Mouse (Mus musculus) testis, adult 2 months (tissue): ENCODE results near the gene Tmem170. TPM values are rescaled to one million over a fixed set of nuclear protein-coding genes. Genes with fewer than 3 reads are reported as not detected.

Experiments used
- H3K27ac ChIP-seq: fragments of 200-500 bp; 2 replicates; pipeline ENCODE4 v1.5.1; 2012; ENCODE audit warnings: low read depth, low read length; ENCODE audit not compliant: control insufficient read depth, insufficient read depth
- H3K27me3 ChIP-seq: fragments of 200-500 bp; 2 replicates; pipeline ENCODE4 v1.6.1; 2012; ENCODE audit warnings: mild to moderate bottlenecking, low read length, moderate library complexity; ENCODE audit not compliant: control insufficient read depth, insufficient read depth
- H3K36me3 ChIP-seq: fragments of 200-500 bp; 2 replicates; pipeline ENCODE4 v1.6.1; 2012; ENCODE audit warnings: mild to moderate bottlenecking, low read length; ENCODE audit not compliant: control insufficient read depth, insufficient read depth
- H3K4me1 ChIP-seq: fragments of 200-500 bp; 2 replicates; pipeline ENCODE4 v1.6.1; 2012; ENCODE audit warnings: low read length; ENCODE audit not compliant: control insufficient read depth, insufficient read depth
- H3K4me3 ChIP-seq: fragments of 200-500 bp; 2 replicates; pipeline ENCODE4 v1.5.1; 2012; ENCODE audit warnings: low read depth, mild to moderate bottlenecking, low read length, moderate library complexity, mixed read lengths; ENCODE audit not compliant: control insufficient read depth
- CTCF ChIP-seq: fragments of 200-500 bp; IDR thresholded peaks from 2 replicates; pipeline ENCODE4 v1.5.1; 2012; ENCODE audit warnings: low read depth, mild to moderate bottlenecking, inconsistent platforms, low read length, moderate library complexity; ENCODE audit not compliant: control insufficient read depth, insufficient read depth, insufficient replicate concordance
- POLR2A ChIP-seq: fragments of 200-500 bp; IDR thresholded peaks from 2 replicates; pipeline ENCODE4 v1.6.1; 2012; ENCODE audit warnings: low read depth, mild to moderate bottlenecking, inconsistent platforms, low read length, moderate library complexity; ENCODE audit not compliant: control insufficient read depth
- polyA plus RNA-seq: library from polyadenylated mRNA; depleted of rRNA; stranded (reverse); fragments of >200 nt; gene quantifications from 2 replicates; pipeline ENCODE4 v1.2.3, GENCODE M21; 2012

Tmem170 gene
- polyA plus RNA-seq, 1 experiment: 9.1 TPM

DNA sequence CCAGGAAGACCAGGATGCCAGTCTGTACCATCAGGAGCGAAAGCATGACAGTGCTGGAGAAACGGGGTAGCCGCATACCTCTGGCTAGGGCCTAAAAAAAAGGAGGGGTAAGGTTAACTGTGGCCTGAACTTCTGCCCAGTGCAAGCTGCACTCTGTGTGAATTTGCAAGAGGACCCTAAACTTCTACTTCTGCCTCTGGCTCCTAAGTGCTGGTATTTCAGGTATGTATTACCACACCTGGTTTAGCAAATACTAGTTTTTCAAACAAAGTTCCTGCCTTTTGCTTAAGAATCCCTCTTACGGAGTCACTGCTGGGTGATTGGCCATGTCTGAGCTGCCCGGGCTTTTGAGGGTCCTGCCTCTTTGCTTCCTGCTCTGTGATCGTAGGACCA is 14.4 kb upstream of the Tmem170 start:
- Histone ChIP-seq H3K4me1 (peaks cover 5% of the 10 kb centered on the region), H3K27me3 (no peaks in the 10 kb centered on the region), H3K36me3 (no peaks in the 10 kb centered on the region), H3K4me3 (peak overlapping the region; percentile 53), H3K27ac (no peak overlapping the region)
- no peak for TF ChIP-seq CTCF
- no peak for TF ChIP-seq POLR2A

DNA sequence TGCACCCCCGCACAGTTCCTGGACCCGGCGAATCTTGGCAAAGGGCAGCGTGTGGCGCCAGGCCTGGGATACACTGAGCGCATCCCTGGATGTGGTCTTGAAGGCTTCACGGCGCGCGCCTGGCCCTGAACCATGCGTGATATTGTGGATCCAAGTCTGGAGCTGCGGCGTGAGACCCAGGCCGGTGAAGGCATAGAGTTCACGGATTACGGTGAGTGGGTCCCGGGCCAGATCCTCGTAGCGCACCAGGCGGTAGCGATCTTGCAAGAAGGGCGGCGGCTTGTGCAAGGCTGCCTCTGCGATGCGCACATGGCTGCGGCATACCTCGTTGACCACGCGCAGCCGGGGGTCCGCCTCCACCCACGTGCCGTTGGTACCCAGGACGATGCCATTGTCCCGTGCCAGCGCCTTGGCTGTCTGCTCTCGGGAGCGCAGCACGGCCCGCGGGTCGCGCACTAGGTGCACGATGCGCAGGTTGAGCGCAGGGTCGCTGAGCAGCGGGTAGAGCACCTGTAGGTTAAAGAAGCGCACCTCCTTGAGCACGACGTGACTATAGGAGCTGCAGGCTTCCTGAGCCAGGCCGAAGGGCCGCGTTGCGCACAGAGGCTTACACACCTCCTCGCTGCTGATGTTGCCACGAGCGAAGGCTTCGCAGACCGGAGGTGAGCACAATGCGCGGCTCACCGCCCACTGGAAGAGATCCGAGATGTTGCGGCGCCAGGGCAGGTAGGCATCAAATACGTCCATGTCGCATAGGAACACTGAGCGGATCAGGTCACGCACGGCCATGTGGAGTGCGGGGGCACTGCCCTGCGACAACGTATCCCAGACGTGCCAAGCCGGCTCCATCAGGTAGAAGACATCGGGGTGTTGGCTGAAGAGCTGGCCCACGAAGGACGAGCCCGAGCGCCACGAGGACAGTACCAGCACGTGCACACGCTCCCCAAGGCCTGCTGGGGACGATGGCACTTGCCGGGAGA is 13.7 kb upstream of the Tmem170 start:
- TF ChIP-seq CTCF: no peak
- TF ChIP-seq POLR2A: no peak
- H3K27ac ChIP-seq: no peak overlapping the region
- peak overlapping the region; percentile 53 for H3K4me3 ChIP-seq
- peaks cover 5% of the 10 kb centered on the region for H3K4me1 ChIP-seq
- no peaks in the 10 kb centered on the region for H3K36me3 ChIP-seq
- no peaks in the 10 kb centered on the region for H3K27me3 ChIP-seq

DNA sequence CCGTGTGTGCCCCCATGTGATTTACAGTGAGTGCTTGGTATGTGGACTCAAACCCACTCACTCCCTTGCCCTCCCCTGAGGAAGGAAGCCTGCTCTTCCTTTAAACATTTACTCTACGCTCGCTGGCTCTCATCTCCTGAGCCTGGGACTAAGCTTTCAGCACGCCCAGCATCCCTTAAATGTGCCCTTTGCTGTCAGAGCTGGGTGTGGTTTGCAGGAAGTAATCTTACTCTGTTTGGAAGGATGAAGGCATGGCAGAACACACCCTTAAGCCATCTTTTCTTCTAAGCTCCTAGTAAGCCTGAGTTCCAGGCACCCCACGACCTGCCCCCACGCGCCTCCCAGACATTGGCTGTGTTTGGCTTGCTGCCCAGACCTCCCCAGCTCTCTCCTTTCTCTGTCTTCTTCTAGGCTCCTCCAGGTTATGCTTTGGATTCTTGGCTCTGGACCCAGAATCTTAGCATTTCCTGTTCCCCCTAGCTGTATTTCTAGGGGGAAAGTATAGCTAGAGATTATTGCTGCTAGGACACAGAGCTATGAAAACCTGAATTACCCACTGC is 11.6 kb upstream of the Tmem170 start:
- no peak overlapping the region for H3K27ac ChIP-seq
- no peak overlapping the region for H3K4me3 ChIP-seq
- peaks cover 5% of the 10 kb centered on the region for H3K4me1 ChIP-seq
- TF ChIP-seq POLR2A (no peak), CTCF (no peak)
- no peaks in the 10 kb centered on the region for H3K27me3 ChIP-seq
- H3K36me3 ChIP-seq: no peaks in the 10 kb centered on the region

DNA sequence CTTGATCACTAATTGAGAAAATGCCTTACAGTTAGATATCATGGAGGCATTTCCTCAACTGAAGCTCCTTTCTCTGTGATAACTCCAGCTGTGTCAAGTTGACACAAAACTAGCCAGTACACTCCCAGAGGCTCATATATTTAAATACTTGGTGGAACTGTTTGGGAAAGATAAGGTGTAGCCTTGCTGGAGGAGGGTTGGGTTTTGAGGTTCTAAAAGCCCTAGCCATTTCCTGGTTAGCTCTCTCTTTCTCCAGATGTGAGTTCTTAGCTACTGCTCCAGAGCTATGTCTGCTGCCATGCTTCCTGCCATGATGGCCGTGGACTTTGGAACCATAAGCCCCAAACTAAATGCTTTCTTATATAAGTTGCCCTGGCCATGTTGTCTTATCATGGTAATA is 10.9 kb upstream of the Tmem170 start:
- Histone ChIP-seq H3K4me1 (peaks cover 5% of the 10 kb centered on the region), H3K4me3 (no peak overlapping the region), H3K27ac (no peak overlapping the region), H3K36me3 (no peaks in the 10 kb centered on the region), H3K27me3 (no peaks in the 10 kb centered on the region)
- TF ChIP-seq POLR2A (no peak), CTCF (no peak)

DNA sequence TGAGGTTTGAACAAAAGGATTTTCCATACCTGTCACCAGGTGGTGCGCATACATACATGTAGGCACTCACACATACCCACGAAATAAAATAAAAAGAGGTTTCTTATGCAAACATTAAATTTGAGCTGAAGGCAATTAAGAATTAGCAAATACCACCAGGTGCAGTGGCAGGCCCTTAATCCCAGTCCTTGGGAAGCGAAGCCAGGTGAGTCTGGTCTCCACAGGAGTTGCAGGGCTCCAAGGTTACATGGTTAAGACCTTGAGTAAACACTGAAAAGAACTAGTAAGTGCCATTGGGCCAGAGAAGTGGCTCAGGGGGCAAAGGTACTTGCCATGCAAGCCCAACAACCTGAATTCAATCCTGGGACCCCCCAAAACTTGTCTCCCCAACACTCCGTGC is 7.1 kb upstream of the Tmem170 start:
- Histone ChIP-seq H3K4me3 (no peak overlapping the region), H3K4me1 (no peaks in the 10 kb centered on the region), H3K27me3 (no peaks in the 10 kb centered on the region), H3K27ac (no peak overlapping the region), H3K36me3 (no peaks in the 10 kb centered on the region)
- TF ChIP-seq POLR2A (no peak), CTCF (no peak)

DNA sequence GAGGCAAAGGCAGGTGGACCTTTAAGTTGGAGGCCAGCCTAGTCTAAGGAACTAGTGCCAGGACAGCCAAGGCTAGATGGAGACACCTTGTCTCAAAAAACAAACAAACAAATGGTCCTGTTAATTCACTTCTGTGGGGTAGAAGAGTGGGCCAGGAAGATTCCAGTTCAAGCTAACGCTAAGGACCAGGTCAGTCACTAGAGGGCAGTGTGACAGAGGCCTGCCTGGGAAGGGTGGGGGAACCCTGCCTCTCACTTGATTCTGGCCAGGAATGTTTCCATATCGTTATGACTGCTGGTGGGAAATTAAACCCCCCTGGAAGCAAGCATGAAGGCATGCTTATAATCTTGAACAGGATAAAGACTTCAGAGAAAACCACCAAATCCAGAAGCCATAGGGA is 5.0 kb upstream of the Tmem170 start:
- no peaks in the 10 kb centered on the region for H3K27me3 ChIP-seq
- H3K4me1 ChIP-seq: peaks cover 4% of the 10 kb centered on the region; the same call in 1 of the 2 replicates
- TF ChIP-seq CTCF (peak; percentile 71; the same call in 1 of the 2 replicates), POLR2A (no peak)
- H3K36me3 ChIP-seq: no peaks in the 10 kb centered on the region
- H3K4me3 ChIP-seq: no peak overlapping the region
- no peak overlapping the region for H3K27ac ChIP-seq

DNA sequence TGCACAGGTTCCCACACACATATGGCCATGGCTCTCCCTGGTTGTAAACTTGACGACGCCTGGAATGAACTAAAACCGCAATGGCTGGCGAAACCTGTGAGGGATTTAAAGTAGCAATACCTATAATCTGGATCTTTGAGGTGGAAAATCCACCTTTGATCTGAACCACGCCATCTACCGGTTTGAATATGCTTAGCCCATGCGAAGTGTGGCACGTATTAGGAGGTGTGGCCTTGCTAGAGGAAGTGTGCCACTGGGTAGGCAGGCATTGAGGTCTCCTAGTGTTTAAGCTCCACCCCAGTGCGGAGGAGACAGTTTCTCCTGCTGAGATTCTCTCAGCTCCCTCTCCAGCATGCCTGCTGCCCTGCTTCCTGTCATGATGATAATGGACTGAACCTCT is 1.2 kb upstream of the Tmem170 start:
- Histone ChIP-seq H3K4me3 (peak overlapping the region; percentile 65), H3K36me3 (no peaks in the 10 kb centered on the region), H3K27ac (0 out of 2 replicates have a peak overlapping the region, but pooled peaks have one; percentile 19), H3K27me3 (no peaks in the 10 kb centered on the region), H3K4me1 (peaks cover 4% of the 10 kb centered on the region; the same call in 1 of the 2 replicates)
- TF ChIP-seq POLR2A (no peak), CTCF (no peak)
